Mouse (Mus musculus) lung, embryonic 16.5 days (tissue): ENCODE measurements at regions not wholly inside any gene's neighbourhood (a gene's known extent, or its start where the extent isn't known, plus 50 kb on each side); places are given as distances from the start of the nearest gene placed in this dataset.

Source experiments
- ATAC-seq: fragments of 200-750 bp; cut with Nextera tagmentation; 2 replicates; pipeline ENCODE4 v1.8.0; 2017; ENCODE audit warnings: low read depth, mild to moderate bottlenecking, moderate library complexity
- H3K27ac ChIP-seq: fragments of 300-500 bp; sonication (generic); 2 replicates; pipeline ENCODE4 v1.5.1; 2014; ENCODE audit warnings: mild to moderate bottlenecking, control low read depth, low read length
- H3K27me3 ChIP-seq: fragments of 300-500 bp; sonication (generic); 2 replicates; pipeline ENCODE4 v1.6.1; 2014; ENCODE audit warnings: low read depth, low read length, mixed read lengths; ENCODE audit not compliant: control insufficient read depth, insufficient read depth
- H3K36me3 ChIP-seq: fragments of 300-500 bp; sonication (generic); 2 replicates; pipeline ENCODE4 v1.6.1; 2014; ENCODE audit warnings: low read length; ENCODE audit not compliant: control insufficient read depth, insufficient read depth
- H3K4me1 ChIP-seq: fragments of 300-500 bp; sonication (generic); replicated peaks from 2 replicates; pipeline ENCODE4 v1.6.1; 2014; ENCODE audit warnings: low read length, mixed read lengths; ENCODE audit not compliant: control insufficient read depth, insufficient read depth
- H3K4me2 ChIP-seq: fragments of 300-500 bp; sonication (generic); 2 replicates; pipeline ENCODE4 v1.6.1; 2014; ENCODE audit warnings: low read depth, low read length, control low read depth
- H3K4me3 ChIP-seq: fragments of 300-500 bp; sonication (generic); 2 replicates; pipeline ENCODE4 v1.5.1; 2014; ENCODE audit warnings: mild to moderate bottlenecking, low read length, control low read depth
- H3K9ac ChIP-seq: fragments of 300-500 bp; sonication (generic); 2 replicates; pipeline ENCODE4 v1.6.1; 2014; ENCODE audit warnings: low read length, control low read depth
- H3K9me3 ChIP-seq: fragments of 300-500 bp; sonication (generic); 2 replicates; pipeline ENCODE4 v1.6.1; 2016; ENCODE audit warnings: low read length; ENCODE audit not compliant: control insufficient read depth
- WGBS: fragments of 180-500 bp; shearing (Covaris S2); extraction: QIAGEN DNeasy Blood & Tissue Kit; methylation state at CpG from one replicate; pipeline ENCODE4 v1.1.7; 2014; 5-methylcytosine and 5-hydroxymethylcytosine counted together

DNA sequence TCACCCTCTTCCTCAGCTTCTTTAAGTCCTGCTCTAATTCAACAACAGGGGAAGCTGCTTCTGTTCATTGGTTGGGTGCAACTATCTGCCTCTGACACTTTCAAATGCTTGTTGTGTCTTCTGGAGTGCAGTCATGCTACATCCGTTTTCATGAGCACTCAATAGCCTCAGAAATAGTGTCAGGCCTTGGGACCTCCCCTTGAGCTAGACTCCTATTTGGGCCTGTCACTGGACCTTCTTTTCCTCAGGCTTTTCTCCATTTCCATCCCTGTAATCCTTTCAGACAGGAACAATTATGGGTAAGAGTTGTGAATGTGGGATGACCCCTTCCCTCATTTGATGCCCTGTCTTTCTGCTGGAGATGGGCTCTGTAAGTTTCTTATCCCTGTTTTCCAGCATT, 1774.8 kb downstream of the Efna5 start:
- Histone ChIP-seq H3K4me2 (no peak overlapping the region), H3K36me3 (no peaks in the 10 kb centered on the region), H3K9ac (no peak overlapping the region), H3K4me3 (no peak overlapping the region), H3K27me3 (no peaks in the 10 kb centered on the region), H3K4me1 (no peaks in the 10 kb centered on the region), H3K9me3 (no peaks in the 10 kb centered on the region), H3K27ac (no peak overlapping the region)
- WGBS, result 62% methylated on average over 1 of the region's 1 CpGs
- ATAC-seq, result no peak

- no peak for ATAC-seq
- WGBS, result 81% methylated on average over 5 of the region's 5 CpGs
- Histone ChIP-seq H3K27me3 (no peaks in the 10 kb centered on the region), H3K4me2 (no peak overlapping the region), H3K36me3 (no peaks in the 10 kb centered on the region), H3K27ac (no peak overlapping the region), H3K4me1 (no peaks in the 10 kb centered on the region), H3K4me3 (no peak overlapping the region), H3K9ac (no peak overlapping the region), H3K9me3 (no peaks in the 10 kb centered on the region)
These were observed 1820.7 kb downstream of the Efna5 start for GRCm38 (mm10) chr17:61060450-61060849.

GRCm38 (mm10) chr17:61058471-61058870, 1822.6 kb downstream of the Efna5 start:
- Histone ChIP-seq H3K4me3 (no peak overlapping the region), H3K36me3 (no peaks in the 10 kb centered on the region), H3K4me1 (no peaks in the 10 kb centered on the region), H3K27ac (no peak overlapping the region), H3K4me2 (no peak overlapping the region), H3K9me3 (no peaks in the 10 kb centered on the region), H3K9ac (no peak overlapping the region), H3K27me3 (no peaks in the 10 kb centered on the region)
- ATAC-seq, result no peak
- 90% methylated on average over 2 of the region's 2 CpGs for WGBS

- Histone ChIP-seq H3K4me1 (no peaks in the 10 kb centered on the region), H3K9me3 (no peaks in the 10 kb centered on the region), H3K9ac (no peak overlapping the region), H3K27ac (no peak overlapping the region), H3K4me2 (no peak overlapping the region), H3K4me3 (no peak overlapping the region), H3K36me3 (no peaks in the 10 kb centered on the region), H3K27me3 (no peaks in the 10 kb centered on the region)
- no peak for ATAC-seq
- 75% methylated on average over 4 of the region's 4 CpGs for WGBS
These were observed 1847.4 kb downstream of the Efna5 start for GRCm38 (mm10) chr17:61033544-61034251.

- no peaks in the 10 kb centered on the region for H3K9me3 ChIP-seq
- WGBS, result 90% methylated on average over 4 of the region's 4 CpGs
- H3K4me2 ChIP-seq, result no peak overlapping the region
- H3K27ac ChIP-seq, result no peak overlapping the region
- no peaks in the 10 kb centered on the region for H3K36me3 ChIP-seq
- H3K27me3 ChIP-seq, result no peaks in the 10 kb centered on the region
- no peaks in the 10 kb centered on the region for H3K4me1 ChIP-seq
- no peak for ATAC-seq
- H3K4me3 ChIP-seq, result no peak overlapping the region
- H3K9ac ChIP-seq, result no peak overlapping the region
These were observed 1862.5 kb downstream of the Efna5 start for GRCm38 (mm10) chr17:61018647-61019046.
